Mouse (Mus musculus) intestine, postnatal 0 days (tissue): Measurements from ENCODE around the gene Tas2r119. TPM values are rescaled to one million over a fixed set of nuclear protein-coding genes. Genes with fewer than 3 reads are reported as not detected.
A peak's percentile ranks its signal among the peaks of the same experiment; 100 is the strongest.

Source experiments
- ATAC-seq: fragments of 200-750 bp; cut with Nextera tagmentation; 2 replicates; pipeline ENCODE4 v1.8.0; 2017; ENCODE audit warnings: mild to moderate bottlenecking, moderate TSS enrichment, moderate library complexity
- H3K27ac ChIP-seq: fragments of 300-500 bp; sonication (generic); 2 replicates; pipeline ENCODE4 v1.5.1; 2014; ENCODE audit warnings: mild to moderate bottlenecking, low read depth, low read length, moderate library complexity
- H3K27me3 ChIP-seq: fragments of 300-500 bp; sonication (generic); replicated peaks from 2 replicates; pipeline ENCODE4 v1.6.1; 2014; ENCODE audit warnings: low read length, mixed read lengths; ENCODE audit not compliant: control insufficient read depth, insufficient read depth
- H3K36me3 ChIP-seq: fragments of 300-500 bp; sonication (generic); 2 replicates; pipeline ENCODE4 v1.6.1; 2014; ENCODE audit warnings: mild to moderate bottlenecking, moderate library complexity; ENCODE audit not compliant: control insufficient read depth, insufficient read depth
- H3K4me1 ChIP-seq: fragments of 300-500 bp; sonication (generic); replicated peaks from 2 replicates; pipeline ENCODE4 v1.6.1; 2014; ENCODE audit warnings: antibody characterized with exemption, low read length, mixed read lengths; ENCODE audit not compliant: control insufficient read depth, insufficient read depth
- H3K4me2 ChIP-seq: fragments of 300-500 bp; sonication (generic); replicated peaks from 2 replicates; pipeline ENCODE4 v1.6.1; 2014; ENCODE audit warnings: low read depth, mild to moderate bottlenecking, moderate library complexity
- H3K4me3 ChIP-seq: fragments of 300-500 bp; sonication (generic); 2 replicates; pipeline ENCODE4 v1.5.1; 2014; ENCODE audit warnings: low read depth, low read length
- H3K9ac ChIP-seq: fragments of 300-500 bp; sonication (generic); 2 replicates; pipeline ENCODE4 v1.6.1; 2014; ENCODE audit warnings: mild to moderate bottlenecking, low read depth, low read length
- H3K9me3 ChIP-seq: fragments of 300-500 bp; sonication (generic); 2 replicates; pipeline ENCODE4 v1.6.1; 2016; ENCODE audit warnings: mixed run types; ENCODE audit not compliant: control insufficient read depth
- CTCF ChIP-seq: sonication (generic); IDR thresholded peaks from 2 replicates; pipeline ENCODE4 v1.5.1; 2016; ENCODE audit warnings: low read depth, mild to moderate bottlenecking, control low read depth, antibody characterized with exemption, moderate library complexity
- WGBS: fragments of 180-500 bp; shearing (Covaris S2); extraction: QIAGEN DNeasy Blood & Tissue Kit; methylation state at CpG from one replicate; pipeline ENCODE4 v1.1.7; 2014; 5-methylcytosine and 5-hydroxymethylcytosine counted together
- polyA plus RNA-seq: library from polyadenylated mRNA; unstranded; fragments of >200 nt; fragmentation: Nextera tagmentation; extraction: Ambion mirVana; gene quantifications from 2 replicates; pipeline ENCODE4 v1.2.1, GENCODE M21; 2015

Tas2r119 gene
- polyA plus RNA-seq, 1 experiment from 2014 or later = not detected

DNA sequence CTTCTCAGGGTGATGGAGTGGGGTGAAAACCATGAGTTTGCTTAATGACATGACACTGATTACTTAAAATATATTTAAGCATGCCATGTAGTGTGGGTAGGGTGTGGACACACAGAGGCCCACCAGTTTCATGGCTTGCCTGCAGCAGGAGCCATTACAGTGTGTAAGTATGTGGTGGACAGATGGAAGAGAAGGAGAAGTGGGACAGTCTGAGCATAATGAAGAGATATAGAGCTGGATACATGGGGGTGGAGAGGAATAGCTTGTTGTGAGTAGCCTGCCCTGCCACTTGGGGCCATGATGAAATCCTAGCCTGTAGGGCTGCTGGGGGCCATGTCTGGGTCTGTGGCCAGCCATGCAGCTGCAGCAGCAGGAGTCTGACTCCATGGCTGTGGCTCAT is 16.8 kb upstream of the Tas2r119 start:
- Histone ChIP-seq H3K4me3 (no peak overlapping the region), H3K9ac (no peak overlapping the region), H3K27ac (no peak overlapping the region), H3K4me2 (no peak overlapping the region), H3K4me1 (no peaks in the 10 kb centered on the region), H3K9me3 (no peaks in the 10 kb centered on the region), H3K27me3 (no peaks in the 10 kb centered on the region), H3K36me3 (no peaks in the 10 kb centered on the region)
- ATAC-seq = no peak
- no peak for TF ChIP-seq CTCF

DNA sequence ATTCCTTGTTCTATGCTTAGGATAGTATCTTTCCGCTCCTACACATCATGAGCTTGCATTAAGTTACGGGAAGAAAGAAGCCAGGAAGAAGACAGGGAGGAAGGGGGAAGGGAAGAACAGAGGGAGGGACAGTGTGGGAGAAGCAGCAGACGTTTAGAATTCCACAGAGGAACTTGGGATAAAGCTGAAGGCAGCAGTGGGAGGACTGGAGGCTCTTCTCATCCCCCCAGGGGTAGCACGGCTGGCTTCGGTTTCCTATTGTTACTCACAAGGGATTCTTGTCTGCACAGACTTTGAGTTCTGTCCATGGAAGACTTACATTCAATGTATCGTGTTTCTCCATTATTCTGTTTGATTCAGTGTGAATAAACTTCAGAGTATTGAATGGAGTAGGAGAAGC is 5.3 kb upstream of the Tas2r119 start:
- Histone ChIP-seq H3K9me3 (no peaks in the 10 kb centered on the region), H3K27me3 (no peaks in the 10 kb centered on the region), H3K4me2 (no peak overlapping the region), H3K9ac (no peak overlapping the region), H3K4me1 (no peaks in the 10 kb centered on the region), H3K4me3 (no peak overlapping the region), H3K36me3 (no peaks in the 10 kb centered on the region), H3K27ac (no peak overlapping the region)
- no peak for TF ChIP-seq CTCF
- 70% methylated on average over 6 of the region's 6 CpGs for WGBS
- ATAC-seq = no peak

DNA sequence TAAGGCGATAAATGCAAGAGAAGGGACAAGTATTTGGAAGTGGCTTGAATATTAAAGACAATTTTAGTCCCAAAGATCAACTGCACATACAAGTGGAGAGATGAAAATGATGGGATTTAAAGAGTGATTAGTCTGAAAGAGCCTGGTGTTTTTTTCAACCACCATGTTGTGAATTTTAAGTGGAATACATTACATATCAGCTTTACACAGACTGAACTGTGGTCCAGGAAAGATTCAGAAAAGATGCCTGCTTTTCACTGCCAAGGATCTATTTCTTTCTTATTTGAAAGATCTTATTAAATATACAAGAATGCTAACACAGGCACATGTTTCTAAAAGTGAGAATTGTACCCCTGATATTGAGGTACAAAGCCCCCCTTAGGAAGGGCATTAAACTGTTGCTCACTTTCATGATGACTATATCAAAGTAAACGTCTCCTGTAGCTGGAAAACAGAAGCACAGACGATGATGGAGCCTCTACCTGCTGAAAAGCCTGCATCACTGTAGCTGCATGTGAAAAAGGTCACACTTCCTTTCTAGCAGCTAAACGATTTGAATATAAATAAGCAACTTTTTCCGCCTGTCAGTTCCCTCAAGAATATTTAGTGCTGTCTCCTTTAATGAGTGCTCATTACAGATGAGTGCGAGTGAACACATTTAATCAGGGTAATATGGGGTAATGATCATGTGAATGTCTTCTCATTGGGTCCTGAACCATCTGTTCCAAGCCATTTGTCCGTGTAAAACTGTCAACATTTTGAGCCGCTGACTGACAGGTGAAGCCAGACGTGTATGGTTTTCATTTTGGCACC is 4.7 kb upstream of the Tas2r119 start:
- H3K4me1 ChIP-seq = no peaks in the 10 kb centered on the region
- H3K27me3 ChIP-seq = no peaks in the 10 kb centered on the region
- WGBS = 76% methylated on average over 9 of the region's 9 CpGs
- ATAC-seq = no peak
- H3K4me3 ChIP-seq = no peak overlapping the region
- no peak overlapping the region for H3K9ac ChIP-seq
- no peak for TF ChIP-seq CTCF
- H3K36me3 ChIP-seq = no peaks in the 10 kb centered on the region
- H3K27ac ChIP-seq = no peak overlapping the region
- H3K9me3 ChIP-seq = no peaks in the 10 kb centered on the region
- no peak overlapping the region for H3K4me2 ChIP-seq

DNA sequence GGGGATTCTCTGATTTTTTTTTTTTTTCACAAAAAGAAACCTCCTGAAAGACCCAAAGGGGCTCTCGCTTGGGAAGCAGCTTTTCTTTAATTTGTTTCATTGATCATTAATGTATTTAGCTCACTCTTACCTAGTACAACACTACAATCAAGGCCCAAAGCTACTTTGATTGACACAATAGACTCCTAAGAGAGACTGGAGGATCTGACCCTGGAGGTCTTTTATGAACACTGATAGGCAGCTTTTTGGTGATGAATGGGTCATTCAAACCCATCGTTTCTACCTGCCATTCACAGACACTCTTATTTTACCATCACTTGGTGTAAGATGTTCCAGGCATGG is 4.1 kb upstream of the Tas2r119 start:
- Histone ChIP-seq H3K9ac (no peak overlapping the region), H3K4me2 (no peak overlapping the region), H3K36me3 (no peaks in the 10 kb centered on the region), H3K4me1 (no peaks in the 10 kb centered on the region), H3K9me3 (no peaks in the 10 kb centered on the region), H3K4me3 (no peak overlapping the region), H3K27ac (no peak overlapping the region), H3K27me3 (no peaks in the 10 kb centered on the region)
- whole genome bisulfite sequencing = 85% methylated on average over 2 of the region's 2 CpGs
- ATAC-seq = no peak
- TF ChIP-seq CTCF = no peak

DNA sequence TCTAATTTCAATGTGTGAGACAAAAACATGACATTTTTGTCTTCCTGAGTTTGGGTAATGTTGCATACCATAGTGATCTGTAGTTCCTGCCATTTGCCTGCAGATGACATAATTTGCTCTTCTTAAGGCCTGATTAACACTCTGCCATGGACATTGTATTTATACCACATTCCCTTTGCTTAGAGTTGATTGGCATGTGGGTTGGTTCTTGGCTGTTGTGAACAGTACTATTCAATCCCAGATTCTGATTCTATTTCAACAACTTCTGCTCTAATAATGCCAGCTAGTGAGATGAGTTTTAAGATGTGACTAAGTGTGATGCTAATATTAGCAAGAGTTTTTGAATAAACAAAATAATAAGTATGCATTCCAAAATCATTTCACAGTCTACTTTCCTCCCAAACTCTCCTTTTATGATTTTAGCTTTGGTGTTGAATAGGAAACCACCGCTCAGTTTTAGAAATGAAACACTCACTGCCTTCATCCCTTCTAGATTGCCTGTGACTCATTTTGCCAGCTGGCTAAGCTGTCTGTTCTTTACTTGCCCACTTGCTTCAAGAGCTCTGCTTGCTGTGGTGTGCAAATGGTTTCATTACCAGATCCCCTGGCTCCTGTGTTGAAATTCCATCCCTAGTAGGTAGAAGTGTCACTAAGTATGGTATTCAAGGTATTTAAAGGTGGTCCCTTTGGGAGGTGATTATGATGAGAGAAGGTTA is 3.1 kb downstream of the Tas2r119 start:
- no peak overlapping the region for H3K4me3 ChIP-seq
- 93% methylated on average over 1 of the region's 1 CpGs for WGBS
- TF ChIP-seq CTCF = 0 out of 2 replicates have a peak, but pooled peaks have one; percentile 8
- no peaks in the 10 kb centered on the region for H3K27me3 ChIP-seq
- H3K27ac ChIP-seq = no peak overlapping the region
- H3K9ac ChIP-seq = no peak overlapping the region
- no peak overlapping the region for H3K4me2 ChIP-seq
- no peaks in the 10 kb centered on the region for H3K9me3 ChIP-seq
- no peaks in the 10 kb centered on the region for H3K36me3 ChIP-seq
- no peak for ATAC-seq
- no peaks in the 10 kb centered on the region for H3K4me1 ChIP-seq

GRCm38 (mm10) chr15:32182026-32182425 is 4.9 kb downstream of the Tas2r119 start:
- no peak for ATAC-seq
- Histone ChIP-seq H3K9me3 (no peaks in the 10 kb centered on the region), H3K27me3 (no peaks in the 10 kb centered on the region), H3K36me3 (no peaks in the 10 kb centered on the region), H3K9ac (no peak overlapping the region), H3K4me3 (no peak overlapping the region), H3K4me2 (no peak overlapping the region), H3K4me1 (no peaks in the 10 kb centered on the region), H3K27ac (no peak overlapping the region)
- WGBS = 76% methylated on average over 1 of the region's 1 CpGs
- no peak for TF ChIP-seq CTCF
